Mouse (Mus musculus) adrenal gland, adult 2 months (tissue): ENCODE measurements at regions not wholly inside any gene's neighbourhood (a gene's known extent, or its start where the extent isn't known, plus 50 kb on each side); places are given as distances from the start of the nearest gene placed in this dataset.
A peak's percentile ranks its signal among the peaks of the same experiment; 100 is the strongest.

Experiments
- DNase-seq: peaks from one replicate; pipeline ENCODE4 v3.0.0; 2021

- no peak for DNase-seq
These were observed 81.3 kb downstream of the Hsd17b3 start for GRCm38 (mm10) chr13:64007688-64008087.

GRCm38 (mm10) chr13:64002945-64003459, 86.0 kb downstream of the Hsd17b3 start:
- no peak for DNase-seq

- no peak for DNase-seq
These were observed 88.7 kb downstream of the Hsd17b3 start for GRCm38 (mm10) chr13:64000303-64000702.

- no peak for DNase-seq
These were observed 90.4 kb downstream of the Hsd17b3 start for GRCm38 (mm10) chr13:63998647-63999046.

- DNase-seq, result no peak
These were observed 95.1 kb downstream of the Hsd17b3 start for GRCm38 (mm10) chr13:63993857-63994477.

- DNase-seq, result no peak
These were observed 96.0 kb downstream of the Hsd17b3 start for GRCm38 (mm10) chr13:63992989-63993388.

GRCm38 (mm10) chr13:63990480-63990958, 98.5 kb downstream of the Hsd17b3 start:
- DNase-seq, result peak; percentile 4

GRCm38 (mm10) chr13:63989769-63990168, 99.3 kb downstream of the Hsd17b3 start:
- peak; percentile 15 for DNase-seq

GRCm38 (mm10) chr13:63988263-63988662, 100.8 kb downstream of the Hsd17b3 start:
- no peak for DNase-seq

GRCm38 (mm10) chr13:63986681-63987080, 102.3 kb downstream of the Hsd17b3 start:
- no peak for DNase-seq

- DNase-seq, result no peak
These were observed 103.4 kb downstream of the Hsd17b3 start for GRCm38 (mm10) chr13:63985590-63985989.

GRCm38 (mm10) chr13:63985086-63985485, 103.9 kb downstream of the Hsd17b3 start:
- no peak for DNase-seq

- DNase-seq, result no peak
These were observed 108.9 kb downstream of the Hsd17b3 start for GRCm38 (mm10) chr13:63980012-63980691.

GRCm38 (mm10) chr13:63979581-63979980, 109.4 kb downstream of the Hsd17b3 start:
- no peak for DNase-seq

- no peak for DNase-seq
These were observed 119.1 kb downstream of the Hsd17b3 start for GRCm38 (mm10) chr13:63969907-63970306.

GRCm38 (mm10) chr13:63968623-63969022, 120.4 kb downstream of the Hsd17b3 start:
- DNase-seq, result no peak

GRCm38 (mm10) chr13:63957098-63957497, 131.9 kb downstream of the Hsd17b3 start:
- DNase-seq, result peak; percentile 27

- DNase-seq, result no peak
These were observed 134.7 kb downstream of the Hsd17b3 start for GRCm38 (mm10) chr13:63954305-63954704.

- DNase-seq, result peak; percentile 51
These were observed 136.9 kb downstream of the Hsd17b3 start for GRCm38 (mm10) chr13:63951922-63952734.

GRCm38 (mm10) chr13:63951136-63951535, 136.1 kb downstream of the Ercc6l2 start:
- DNase-seq, result no peak
